Mouse (Mus musculus) embryonic facial prominence, embryonic 14.5 days (tissue): ENCODE results near the gene Tesmin. TPM values are rescaled to one million over a fixed set of nuclear protein-coding genes. Genes with fewer than 3 reads are reported as not detected.

Experiments used
- ATAC-seq: fragments of 200-750 bp; cut with Nextera tagmentation; 2 replicates; pipeline ENCODE4 v1.8.0; 2017; ENCODE audit warnings: low read depth, moderate number of reproducible peaks, moderate TSS enrichment
- DNase-seq: peaks from one replicate; pipeline ENCODE4 v3.0.0-alpha.2; 2015; ENCODE audit warnings: low spot score
- H3K27ac ChIP-seq: fragments of 300-500 bp; sonication (generic); replicated peaks from 2 replicates; pipeline ENCODE4 v1.5.1; 2014; ENCODE audit warnings: low read depth, mild to moderate bottlenecking, low read length, moderate library complexity
- H3K27me3 ChIP-seq: fragments of 300-500 bp; sonication (generic); replicated peaks from 2 replicates; pipeline ENCODE4 v1.6.1; 2014; ENCODE audit warnings: low read length; ENCODE audit not compliant: control insufficient read depth, insufficient read depth
- H3K36me3 ChIP-seq: fragments of 300-500 bp; sonication (generic); 2 replicates; pipeline ENCODE4 v1.6.1; 2014; ENCODE audit warnings: low read length, mixed read lengths; ENCODE audit not compliant: control insufficient read depth, insufficient read depth
- H3K4me1 ChIP-seq: fragments of 300-500 bp; sonication (generic); 2 replicates; pipeline ENCODE4 v1.6.1; 2014; ENCODE audit warnings: antibody characterized with exemption, low read length; ENCODE audit not compliant: control insufficient read depth, insufficient read depth
- H3K4me2 ChIP-seq: fragments of 300-500 bp; sonication (generic); 2 replicates; pipeline ENCODE4 v1.6.1; 2014; ENCODE audit warnings: low read depth, mild to moderate bottlenecking, low read length, moderate library complexity, mixed read lengths
- H3K4me3 ChIP-seq: fragments of 300-500 bp; sonication (generic); 2 replicates; pipeline ENCODE4 v1.5.1; 2014; ENCODE audit warnings: low read depth, mild to moderate bottlenecking, low read length
- H3K9ac ChIP-seq: fragments of 300-500 bp; sonication (generic); 2 replicates; pipeline ENCODE4 v1.6.1; 2014; ENCODE audit warnings: low read depth, mild to moderate bottlenecking, low read length, moderate library complexity, mixed read lengths
- H3K9me3 ChIP-seq: fragments of 300-500 bp; sonication (generic); 2 replicates; pipeline ENCODE4 v1.6.1; 2016; ENCODE audit warnings: low read length; ENCODE audit not compliant: control insufficient read depth
- WGBS: fragments of 180-500 bp; shearing (Covaris S2); extraction: QIAGEN DNeasy Blood & Tissue Kit; methylation state at CpG from one replicate; pipeline ENCODE4 v1.1.7; 2014; 5-methylcytosine and 5-hydroxymethylcytosine counted together
- polyA plus RNA-seq: library from polyadenylated mRNA; unstranded; fragments of >200 nt; fragmentation: Nextera tagmentation; extraction: Ambion mirVana; gene quantifications from 2 replicates; pipeline ENCODE4 v1.2.1, GENCODE M21; 2014

Tesmin gene
- polyA plus RNA-seq, 1 experiment from 2014 or later = 0.29 TPM

DNA sequence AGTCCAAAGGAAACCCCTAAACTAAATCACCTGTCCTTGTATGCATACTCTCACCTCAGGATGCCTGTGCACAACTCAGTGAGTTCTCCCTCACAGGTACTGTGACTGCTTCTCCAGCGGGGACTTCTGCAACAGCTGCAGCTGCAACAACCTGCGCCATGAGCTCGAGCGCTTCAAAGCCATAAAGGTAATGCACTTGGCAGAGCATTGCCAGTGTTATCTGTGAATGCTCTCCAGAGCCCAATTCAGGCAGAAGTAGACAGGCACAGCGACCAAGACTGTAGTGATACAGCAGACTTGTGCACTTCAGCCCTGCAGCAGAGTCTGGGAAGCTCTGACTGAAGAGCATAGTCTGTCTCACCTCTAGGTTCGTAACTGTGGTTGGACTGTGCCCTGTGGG is 13.7 kb downstream of the Tesmin start:
- Histone ChIP-seq H3K9me3 (no peaks in the 10 kb centered on the region), H3K4me2 (no peak overlapping the region), H3K4me1 (no peaks in the 10 kb centered on the region), H3K9ac (no peak overlapping the region), H3K27me3 (no peaks in the 10 kb centered on the region), H3K36me3 (no peaks in the 10 kb centered on the region), H3K4me3 (no peak overlapping the region), H3K27ac (no peak overlapping the region)
- DNase-seq (no peak), ATAC-seq (no peak)
- 82% methylated on average over 6 of the region's 6 CpGs for WGBS

GRCm38 (mm10) chr19:3404030-3404429 is 15.4 kb downstream of the Tesmin start:
- no peaks in the 10 kb centered on the region for H3K4me1 ChIP-seq
- 81% methylated on average over 7 of the region's 7 CpGs for WGBS
- no peaks in the 10 kb centered on the region for H3K9me3 ChIP-seq
- no peak overlapping the region for H3K9ac ChIP-seq
- H3K4me2 ChIP-seq = no peak overlapping the region
- H3K27me3 ChIP-seq = no peaks in the 10 kb centered on the region
- ATAC-seq (no peak), DNase-seq (no peak)
- no peak overlapping the region for H3K27ac ChIP-seq
- H3K4me3 ChIP-seq = no peak overlapping the region
- H3K36me3 ChIP-seq = no peaks in the 10 kb centered on the region

GRCm38 (mm10) chr19:3405531-3406281 is 17.0 kb downstream of the Tesmin start:
- no peaks in the 10 kb centered on the region for H3K4me1 ChIP-seq
- DNase-seq (no peak), ATAC-seq (no peak)
- H3K4me2 ChIP-seq = no peak overlapping the region
- H3K27ac ChIP-seq = no peak overlapping the region
- H3K9me3 ChIP-seq = no peaks in the 10 kb centered on the region
- WGBS = 33% methylated on average over 1 of the region's 1 CpGs
- no peak overlapping the region for H3K4me3 ChIP-seq
- no peaks in the 10 kb centered on the region for H3K27me3 ChIP-seq
- no peaks in the 10 kb centered on the region for H3K36me3 ChIP-seq
- no peak overlapping the region for H3K9ac ChIP-seq

- Histone ChIP-seq H3K27me3 (peaks cover 27% of the 10 kb centered on the region), H3K4me2 (peak within 1 kb of the TSS; percentile 58), H3K36me3 (no peaks in the 10 kb centered on the region), H3K9me3 (no peaks in the 10 kb centered on the region), H3K9ac (peak within 1 kb of the TSS; percentile 57), H3K4me3 (peak within 1 kb of the TSS; percentile 34), H3K27ac (no peak within 1 kb of the TSS), H3K4me1 (0 out of 2 replicates have a peak, but pooled peaks cover 5% of the 10 kb centered on the region)
- WGBS = 5% methylated on average over 13 of the region's 37 CpGs
- no peak for DNase-seq
- peak; percentile 60 for ATAC-seq
These were observed 25.6 kb downstream of the Tesmin start, which contains the start of gene Gal for GRCm38 (mm10) chr19:3414268-3414733. TSS of gene Gal (minus strand) at chr19:3414544.

- no peak overlapping the region for H3K27ac ChIP-seq
- DNase-seq (no peak), ATAC-seq (no peak)
- no peak overlapping the region for H3K4me3 ChIP-seq
- H3K9ac ChIP-seq = no peak overlapping the region
- peaks cover 12% of the 10 kb centered on the region for H3K27me3 ChIP-seq
- H3K9me3 ChIP-seq = no peaks in the 10 kb centered on the region
- H3K36me3 ChIP-seq = no peaks in the 10 kb centered on the region
- no peak overlapping the region for H3K4me2 ChIP-seq
- H3K4me1 ChIP-seq = 0 out of 2 replicates have a peak, but pooled peaks cover 2% of the 10 kb centered on the region
- WGBS = 40% methylated on average over 5 of the region's 5 CpGs
These were observed 30.6 kb downstream of the Tesmin start for GRCm38 (mm10) chr19:3419251-3419650.

- H3K4me3 ChIP-seq = no peak overlapping the region
- peak; percentile 74; the same call in 1 of the 2 replicates for ATAC-seq
- H3K9me3 ChIP-seq = no peaks in the 10 kb centered on the region
- no peak overlapping the region for H3K27ac ChIP-seq
- WGBS = 57% methylated on average over 6 of the region's 6 CpGs
- H3K27me3 ChIP-seq = no peaks in the 10 kb centered on the region
- H3K4me1 ChIP-seq = no peaks in the 10 kb centered on the region
- no peaks in the 10 kb centered on the region for H3K36me3 ChIP-seq
- peak; percentile 50 for DNase-seq
- H3K4me2 ChIP-seq = no peak overlapping the region
- no peak overlapping the region for H3K9ac ChIP-seq
These were observed 33.8 kb downstream of the Tesmin start for GRCm38 (mm10) chr19:3422488-3422887.

- Histone ChIP-seq H3K36me3 (no peaks in the 10 kb centered on the region), H3K27me3 (no peaks in the 10 kb centered on the region), H3K9ac (no peak overlapping the region), H3K4me1 (no peaks in the 10 kb centered on the region), H3K27ac (no peak overlapping the region), H3K9me3 (no peaks in the 10 kb centered on the region), H3K4me2 (no peak overlapping the region), H3K4me3 (no peak overlapping the region)
- DNase-seq (no peak), ATAC-seq (no peak)
- WGBS = 46% methylated on average over 4 of the region's 4 CpGs
These were observed 34.3 kb downstream of the Tesmin start for GRCm38 (mm10) chr19:3422981-3423380.

DNA sequence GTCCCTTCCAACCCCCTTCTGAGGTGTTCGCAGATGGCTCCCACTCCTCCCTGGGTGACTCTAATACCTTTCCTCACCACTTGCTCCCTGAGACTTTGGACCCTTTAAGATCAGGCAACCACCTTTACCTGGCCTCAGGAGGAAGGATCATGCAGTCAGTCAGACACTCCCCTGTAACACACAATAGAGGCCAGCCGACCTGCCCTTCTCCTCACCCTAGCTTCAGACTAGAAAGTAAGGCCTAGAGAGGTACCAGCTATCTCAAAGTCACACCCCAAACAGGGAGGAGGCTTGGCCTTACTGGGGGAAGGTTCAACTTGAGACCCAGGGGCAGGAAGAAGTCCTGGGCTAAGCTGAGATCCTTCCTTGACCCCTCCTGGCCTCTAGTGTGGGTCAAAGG is 35.6 kb downstream of the Tesmin start:
- H3K9ac ChIP-seq = no peak overlapping the region
- WGBS = 80% methylated on average over 2 of the region's 2 CpGs
- no peak for ATAC-seq

More for the DNA sequence above, 35.6 kb downstream of the Tesmin start:
- Histone ChIP-seq H3K27ac (no peak overlapping the region), H3K4me3 (no peak overlapping the region), H3K27me3 (no peaks in the 10 kb centered on the region), H3K4me1 (no peaks in the 10 kb centered on the region), H3K36me3 (no peaks in the 10 kb centered on the region), H3K4me2 (no peak overlapping the region), H3K9me3 (no peaks in the 10 kb centered on the region)
- no peak for DNase-seq
